ENCODE assay signal across 9 mouse cellular contexts in genomic region chr19:47463636-47464303, GRCm38 (mm10). TPM values are rescaled to one million over a fixed set of nuclear protein-coding genes. Genes with fewer than 3 reads are reported as not detected.
A peak's percentile ranks its signal among the peaks of the same experiment; 100 is the strongest.
DNase-seq lines count a peak whose midpoint lies in the region; ATAC-seq lines count a peak whose summit lies in the region.
"Had no signal": no experiment of that assay in that cellular context is flagged by ENCODE, and none has a peak within 500 bp of the region (broad histone marks: within the 10 kb centered on the region; RNA-seq: fewer than 3 reads in every experiment).

No protein-coding gene starts in this region.

- H3K9ac ChIP-seq in intestine, embryonic 14.5 days (ENCODE audit: low read length) = peak overlapping the region; percentile 83
- peak overlapping the region; percentile 82 for H3K9ac ChIP-seq in limb, embryonic 11.5 days (ENCODE audit: low read length)
- peak overlapping the region; percentile 85 for H3K9ac ChIP-seq in midbrain, embryonic 11.5 days (ENCODE audit: low read length)

- peak overlapping the region; percentile 72 for H3K4me3 ChIP-seq in erythroblast, embryonic 14.5 days (replicated peaks)
- peak overlapping the region; percentile 64 for H3K4me3 ChIP-seq in intestine, embryonic 14.5 days (ENCODE audit: low read depth, low read length)
- peak overlapping the region; percentile 80 for H3K4me3 ChIP-seq in limb, embryonic 11.5 days (ENCODE audit: low read depth, low read length)
- H3K4me3 ChIP-seq in midbrain, embryonic 11.5 days (ENCODE audit: low read depth, low read length) = peak overlapping the region; percentile 70

- peak; percentile 83 for DNase-seq in embryo, embryonic 10.5 days (ENCODE audit: low spot score)
- DNase-seq in gastrocnemius, postnatal 36 days = peak; percentile 83 to 88
- no peak for DNase-seq in intestine, embryonic 14.5 days (ENCODE audit: low spot score)
- DNase-seq in limb, embryonic 11.5 days (ENCODE audit: low spot score) = peak; percentile 86
- peak; percentile 98 for DNase-seq in midbrain, embryonic 11.5 days (ENCODE audit: low spot score, missing footprints)
- peak; percentile 80 to 93 for DNase-seq in spleen, postnatal 10 days (ENCODE audit: low spot score in 2 of 2)

- peak overlapping the region; percentile 83 for H3K4me2 ChIP-seq in intestine, embryonic 14.5 days (ENCODE audit: low read length)
- H3K4me2 ChIP-seq in limb, embryonic 11.5 days (ENCODE audit: low read depth, severe bottlenecking) = peak overlapping the region; percentile 87
- peak overlapping the region; percentile 89 for H3K4me2 ChIP-seq in midbrain, embryonic 11.5 days

- H3K4me1 ChIP-seq in erythroblast, embryonic 14.5 days (ENCODE audit: control insufficient read depth) = peaks cover 43% of the 10 kb centered on the region
- H3K4me1 ChIP-seq in intestine, embryonic 14.5 days (replicated peaks; ENCODE audit: control insufficient read depth, insufficient read depth, low read length) = peaks cover 29% of the 10 kb centered on the region
- peaks cover 9% of the 10 kb centered on the region for H3K4me1 ChIP-seq in limb, embryonic 11.5 days (ENCODE audit: control insufficient read depth, insufficient read depth, low read length)
- peaks cover 15% of the 10 kb centered on the region for H3K4me1 ChIP-seq in midbrain, embryonic 11.5 days (ENCODE audit: control insufficient read depth, insufficient read depth, low read length)

- peak overlapping the region; percentile 82 for H3K27ac ChIP-seq in intestine, embryonic 14.5 days (ENCODE audit: low read depth)
- peak overlapping the region; percentile 64; the same call in 1 of the 2 replicates for H3K27ac ChIP-seq in limb, embryonic 11.5 days (replicated peaks; ENCODE audit: low read depth, low read length)
- peak overlapping the region; percentile 77 for H3K27ac ChIP-seq in midbrain, embryonic 11.5 days (ENCODE audit: low read depth, low read length)

- no peaks in the 10 kb centered on the region; the same call in 1 of the 2 replicates for H3K36me3 ChIP-seq in erythroblast, embryonic 14.5 days (ENCODE audit: control insufficient read depth)
- no peaks in the 10 kb centered on the region for H3K36me3 ChIP-seq in intestine, embryonic 14.5 days (ENCODE audit: control insufficient read depth, insufficient read depth, low read length)
- H3K36me3 ChIP-seq in limb, embryonic 11.5 days (ENCODE audit: control insufficient read depth, insufficient read depth, low read length) = no peaks in the 10 kb centered on the region
- H3K36me3 ChIP-seq in midbrain, embryonic 11.5 days (ENCODE audit: control insufficient read depth, insufficient read depth, low read length) = no peaks in the 10 kb centered on the region
- H3K36me3 ChIP-seq: G1E had no signal

- under 1% methylated on average over 44 of the region's 46 CpGs for WGBS in intestine, embryonic 14.5 days
- WGBS in limb, embryonic 11.5 days = under 1% methylated on average over 41 of the region's 46 CpGs
- WGBS in midbrain, embryonic 11.5 days = under 1% methylated on average over 42 of the region's 46 CpGs

- intact Hi-C loops in gastrocnemius, postnatal 36 days (cut with DNase I) = loop anchor here (1.0 to 5.0 kb wide), 2 partner anchors 61 to 107 kb away; no protein-coding TSS in a partner anchor

- H3K9me3 ChIP-seq in erythroblast, embryonic 14.5 days (ENCODE audit: control insufficient read depth, low read length) = peaks cover 11% of the 10 kb centered on the region
- H3K9me3 ChIP-seq in intestine, embryonic 14.5 days (ENCODE audit: control insufficient read depth, low read length) = no peaks in the 10 kb centered on the region
- no peaks in the 10 kb centered on the region for H3K9me3 ChIP-seq in limb, embryonic 11.5 days (ENCODE audit: control insufficient read depth, low read length)
- no peaks in the 10 kb centered on the region for H3K9me3 ChIP-seq in midbrain, embryonic 11.5 days (ENCODE audit: control insufficient read depth, low read length)
- H3K9me3 ChIP-seq: G1E had no signal

- H3K27me3 ChIP-seq in erythroblast, embryonic 14.5 days (ENCODE audit: control insufficient read depth) = peaks cover 77% of the 10 kb centered on the region
- no peaks in the 10 kb centered on the region for H3K27me3 ChIP-seq in intestine, embryonic 14.5 days (replicated peaks; ENCODE audit: control insufficient read depth, insufficient read depth, low read length)
- no peaks in the 10 kb centered on the region for H3K27me3 ChIP-seq in limb, embryonic 11.5 days (ENCODE audit: control insufficient read depth, insufficient read depth, low read length)
- H3K27me3 ChIP-seq in midbrain, embryonic 11.5 days (ENCODE audit: control insufficient read depth, insufficient read depth, low read length) = peaks cover 4% of the 10 kb centered on the region; the same call in 1 of the 2 replicates

- ATAC-seq in erythroblast, adult 5-6 weeks (replicated peaks; ENCODE audit: low FRiP score, poor library complexity, severe bottlenecking) = no peak
- peak; percentile 66 for ATAC-seq in intestine, embryonic 14.5 days (replicated peaks; ENCODE audit: low FRiP score, low TSS enrichment, low read depth)
- 0 out of 2 replicates have a peak, but pooled peaks have one; percentile 29 for ATAC-seq in limb, embryonic 11.5 days (ENCODE audit: insufficient number of reproducible peaks, low FRiP score, low TSS enrichment, low read depth)
- ATAC-seq in midbrain, embryonic 11.5 days (ENCODE audit: low FRiP score) = no peak; the same call in 1 of the 2 replicates

RNA-seq across cellular contexts. Expression of gene Sh3pxd2a, which starts 0.4 kb away (rescaled TPM):
- polyA plus RNA-seq in erythroblast, embryonic 14.5 days (2012) = 0.10 and 0.13 TPM in 2 replicates
- total RNA-seq in erythroblast, adult 5-6 weeks (2015; ENCODE audit: low replicate concordance) = 0.19 and 1.5 TPM in 2 replicates
- total RNA-seq in erythroblast, adult 5-6 weeks (2017; ENCODE audit: low replicate concordance) = 1.1 and 1.4 TPM in 2 replicates
- total RNA-seq in gastrocnemius, postnatal 36 days (2021) = 10 to 100 TPM; 35.5 to 36.6 TPM
- polyA plus RNA-seq in intestine, embryonic 14.5 days (2014; fragmentation: Nextera tagmentation; extraction: Ambion mirVana) = 8.8 and 8.9 TPM in 2 replicates
- 8.9 and 10.4 TPM in 2 replicates for polyA plus RNA-seq in limb, embryonic 11.5 days (2014; fragmentation: Nextera tagmentation; extraction: Ambion mirVana)
- polyA plus RNA-seq in midbrain, embryonic 11.5 days (2014; fragmentation: Nextera tagmentation; extraction: Ambion mirVana) = 4.0 and 4.1 TPM in 2 replicates
- polyA plus RNA-seq: G1E had no signal

Comparison
In these comparisons a context has a peak if more than half of its experiments do, and no peak if none do; other contexts are left out.
1. ATAC-seq: peak in intestine, embryonic 14.5 days (single experiment) and limb, embryonic 11.5 days (single experiment); none in erythroblast, adult 5-6 weeks (single experiment) and midbrain, embryonic 11.5 days (single experiment).
2. Peak in every context shown above with its lines, with median percentiles within 50 percentile points of each other: H3K4me3 ChIP-seq, H3K27ac ChIP-seq, H3K4me2 ChIP-seq and H3K9ac ChIP-seq.